8 mouse cellular contexts compared by ENCODE assay signal in the genomic region with DNA sequence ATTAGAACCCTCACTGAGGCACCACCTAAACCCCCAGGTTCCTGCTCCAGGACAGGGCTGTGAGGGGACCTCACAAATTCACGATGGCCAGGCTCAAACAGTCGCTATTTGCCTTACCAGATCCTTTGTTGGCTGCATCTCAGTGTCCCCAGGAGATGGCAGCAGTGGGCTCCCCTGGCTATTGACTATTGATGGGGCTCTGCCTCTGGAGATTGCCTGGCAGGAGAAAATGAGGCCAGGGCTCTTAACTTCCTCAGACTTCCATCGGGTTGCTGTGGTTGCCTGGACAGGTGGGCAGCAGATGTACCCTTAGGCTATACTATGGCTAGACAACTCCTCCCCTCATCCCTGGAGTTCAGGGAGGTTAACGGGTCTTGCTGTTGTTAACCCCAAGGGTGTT. TPM values are rescaled to one million over a fixed set of nuclear protein-coding genes. Genes with fewer than 3 reads are reported as not detected.
DNase-seq lines count a peak whose midpoint lies in the region; ATAC-seq and TF ChIP-seq lines count a peak whose summit lies in the region.

No protein-coding gene starts in this region.

- H3K27ac ChIP-seq in heart, embryonic 15.5 days, result no peak overlapping the region
- no peak overlapping the region; the same call in 1 of the 2 replicates for H3K27ac ChIP-seq in heart, embryonic 10.5 days
- no peak overlapping the region for H3K27ac ChIP-seq in midbrain, postnatal 0 days (ENCODE audit: low read depth, low read length)

- H3K27me3 ChIP-seq in heart, embryonic 15.5 days, result no peaks in the 10 kb centered on the region
- no peaks in the 10 kb centered on the region for H3K27me3 ChIP-seq in heart, embryonic 10.5 days (ENCODE audit: insufficient read depth, poor library complexity, severe bottlenecking)
- no peaks in the 10 kb centered on the region for H3K27me3 ChIP-seq in midbrain, postnatal 0 days (ENCODE audit: insufficient read depth, low read length)

- DNase-seq in heart, embryonic 10.5 days (ENCODE audit: low spot score), result no peak
- peak; percentile 47 for DNase-seq in A20 (ENCODE audit: low read depth, low spot score)
- peak; percentile 61 for DNase-seq in ZHBTc4 (ENCODE audit: low read depth, low spot score)
- peak; percentile 76 for DNase-seq in forelimb bud, embryonic 11.5 days (ENCODE audit: low read depth, low spot score)
- DNase-seq in layer of hippocampus, postnatal 10 days (ENCODE audit: low spot score in 2 of 2), result peak; percentile 72 to 78
- peak; percentile 70 for DNase-seq in midbrain, postnatal 0 days (ENCODE audit: low spot score)

- no peak for ATAC-seq in heart, embryonic 15.5 days (replicated peaks; ENCODE audit: insufficient number of reproducible peaks, insufficient read depth, low FRiP score, low read depth)
- ATAC-seq in midbrain, postnatal 0 days (ENCODE audit: low FRiP score), result no peak
- no peak for ATAC-seq in erythroid progenitor cell, adult 5-6 weeks (replicated peaks; ENCODE audit: low FRiP score, poor library complexity, severe bottlenecking)

- H3K4me1 ChIP-seq in heart, embryonic 15.5 days (replicated peaks), result peaks cover 3% of the 10 kb centered on the region; the same call in 1 of the 2 replicates
- peaks cover 10% of the 10 kb centered on the region for H3K4me1 ChIP-seq in heart, embryonic 10.5 days
- H3K4me1 ChIP-seq in midbrain, postnatal 0 days (ENCODE audit: insufficient read depth, low read length), result no peaks in the 10 kb centered on the region

- no peaks in the 10 kb centered on the region for H3K9me3 ChIP-seq in heart, embryonic 15.5 days (replicated peaks)
- no peaks in the 10 kb centered on the region for H3K9me3 ChIP-seq in heart, embryonic 10.5 days
- no peaks in the 10 kb centered on the region for H3K9me3 ChIP-seq in midbrain, postnatal 0 days (ENCODE audit: low read length)

- no peak overlapping the region for H3K9ac ChIP-seq in heart, embryonic 15.5 days
- H3K9ac ChIP-seq in midbrain, postnatal 0 days (replicated peaks; ENCODE audit: low read length, poor library complexity, severe bottlenecking), result no peak overlapping the region

- peak overlapping the region; percentile 58 for H3K4me2 ChIP-seq in heart, embryonic 15.5 days
- no peak overlapping the region for H3K4me2 ChIP-seq in midbrain, postnatal 0 days (ENCODE audit: low read depth, low read length, poor library complexity, severe bottlenecking)

- no peaks in the 10 kb centered on the region for H3K36me3 ChIP-seq in heart, embryonic 15.5 days
- H3K36me3 ChIP-seq in heart, embryonic 10.5 days, result no peaks in the 10 kb centered on the region
- H3K36me3 ChIP-seq in midbrain, postnatal 0 days (ENCODE audit: insufficient read depth, low read length), result no peaks in the 10 kb centered on the region

- no peak overlapping the region for H3K4me3 ChIP-seq in heart, embryonic 15.5 days
- H3K4me3 ChIP-seq in heart, embryonic 10.5 days, result no peak overlapping the region
- H3K4me3 ChIP-seq in midbrain, postnatal 0 days (ENCODE audit: low read depth, low read length), result no peak overlapping the region

- TF ChIP-seq CTCF in midbrain, postnatal 0 days (IDR thresholded peaks at IDR 0.05), result peak; percentile 82

- WGBS in heart, embryonic 15.5 days, result 25% methylated on average over 4 of the region's 4 CpGs
- 21% methylated on average over 4 of the region's 4 CpGs for WGBS in heart, embryonic 10.5 days
- WGBS in midbrain, postnatal 0 days, result 34% methylated on average over 4 of the region's 4 CpGs

RNA-seq across cellular contexts. Expression of a gene that starts 22.2 kb away (rescaled TPM):
- polyA plus RNA-seq in heart, embryonic 15.5 days (2015; fragmentation: Nextera tagmentation; extraction: Ambion mirVana), result 13.7 and 19.2 TPM in 2 replicates
- polyA plus RNA-seq in heart, embryonic 10.5 days (2016; fragmentation: Nextera tagmentation; extraction: Ambion mirVana), result 0.26 TPM in 1 of 2 replicates, not detected in the other
- total RNA-seq in layer of hippocampus, postnatal 10 days (2021), result under 1 TPM in 1 of 2 experiments, not detected in 1; 0.87 TPM
- total RNA-seq in midbrain, postnatal 0 days (2014; rRNA removed), result not detected in 2 replicates
- polyA plus RNA-seq in midbrain, postnatal 0 days (2015; fragmentation: Nextera tagmentation; extraction: Ambion mirVana), result 0.23 TPM in 1 of 2 replicates, not detected in the other
- total RNA-seq in erythroid progenitor cell, adult 5-6 weeks (2015; ENCODE audit: low replicate concordance), result not detected in 2 replicates
- not detected in 2 replicates for total RNA-seq in erythroid progenitor cell, adult 5-6 weeks (2017; ENCODE audit: low replicate concordance)

RNA-seq across cellular contexts. Expression of a gene that starts 45.8 kb away (rescaled TPM):
- polyA plus RNA-seq in heart, embryonic 15.5 days (2015; fragmentation: Nextera tagmentation; extraction: Ambion mirVana), result not detected in 2 replicates
- polyA plus RNA-seq in heart, embryonic 10.5 days (2016; fragmentation: Nextera tagmentation; extraction: Ambion mirVana), result not detected in 2 replicates
- not detected for total RNA-seq in layer of hippocampus, postnatal 10 days (2021)
- total RNA-seq in midbrain, postnatal 0 days (2014; rRNA removed), result not detected in 2 replicates
- not detected in 2 replicates for polyA plus RNA-seq in midbrain, postnatal 0 days (2015; fragmentation: Nextera tagmentation; extraction: Ambion mirVana)
- total RNA-seq in erythroid progenitor cell, adult 5-6 weeks (2015; ENCODE audit: low replicate concordance), result not detected in 2 replicates
- total RNA-seq in erythroid progenitor cell, adult 5-6 weeks (2017; ENCODE audit: low replicate concordance), result not detected in 2 replicates

RNA-seq across cellular contexts. Expression of a gene that starts 49.3 kb away (rescaled TPM):
- polyA plus RNA-seq in heart, embryonic 15.5 days (2015; fragmentation: Nextera tagmentation; extraction: Ambion mirVana), result not detected in 2 replicates
- polyA plus RNA-seq in heart, embryonic 10.5 days (2016; fragmentation: Nextera tagmentation; extraction: Ambion mirVana), result 0.03 TPM in 1 of 2 replicates, not detected in the other
- under 1 TPM; 0.43 to 0.54 TPM for total RNA-seq in layer of hippocampus, postnatal 10 days (2021)
- 0.11 TPM in 1 of 2 replicates, not detected in the other for total RNA-seq in midbrain, postnatal 0 days (2014; rRNA removed)
- 0.07 and 0.15 TPM in 2 replicates for polyA plus RNA-seq in midbrain, postnatal 0 days (2015; fragmentation: Nextera tagmentation; extraction: Ambion mirVana)
- not detected in 2 replicates for total RNA-seq in erythroid progenitor cell, adult 5-6 weeks (2015; ENCODE audit: low replicate concordance)
- not detected in 2 replicates for total RNA-seq in erythroid progenitor cell, adult 5-6 weeks (2017; ENCODE audit: low replicate concordance)
